Mouse (Mus musculus): ENCODE results near the gene Kcnq5. TPM values are rescaled to one million over a fixed set of nuclear protein-coding genes. Genes with fewer than 3 reads are reported as not detected.
"Not testable (repeated sequence)": the region's sequence is repeated elsewhere in the genome, so short reads cannot be mapped to it uniquely, and the experiment has no call there.

The Kcnq5 gene
- total RNA-seq, 2 experiments from 2014 or later = 0.38 TPM; not detected in 1

- no peak for ATAC-seq (replicated peaks; ENCODE audit: low FRiP score, poor library complexity, severe bottlenecking)
Observed at GRCm38 (mm10) chr1:21868484-21868883, 93.3 kb downstream of the Kcnq5 start.

GRCm38 (mm10) chr1:21856399-21856798, 105.3 kb downstream of the Kcnq5 start:
- ATAC-seq (replicated peaks; ENCODE audit: low FRiP score, poor library complexity, severe bottlenecking) = no peak

GRCm38 (mm10) chr1:21838534-21838933, 123.2 kb downstream of the Kcnq5 start:
- no peak for ATAC-seq (replicated peaks; ENCODE audit: low FRiP score, poor library complexity, severe bottlenecking)

DNA sequence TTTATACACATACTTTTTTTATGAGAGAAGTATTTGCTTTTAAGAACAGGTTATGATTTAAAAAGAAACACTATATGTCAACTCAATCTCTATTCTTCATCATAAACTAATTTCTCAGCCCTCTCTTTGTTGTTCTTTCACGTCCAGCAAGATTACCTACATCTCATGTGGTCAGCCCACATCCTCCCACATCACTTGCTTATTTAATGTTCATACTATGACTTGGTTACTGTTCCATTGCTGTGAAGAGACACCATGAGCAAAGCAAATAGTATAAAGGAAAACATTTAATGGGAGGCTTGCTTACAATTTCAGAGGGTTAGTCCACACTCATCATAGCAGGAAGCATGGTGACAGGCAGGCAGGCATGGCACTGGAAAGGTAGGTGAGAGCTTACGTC, 124.4 kb downstream of the Kcnq5 start:
- ATAC-seq (replicated peaks; ENCODE audit: low FRiP score, poor library complexity, severe bottlenecking) = no peak

DNA sequence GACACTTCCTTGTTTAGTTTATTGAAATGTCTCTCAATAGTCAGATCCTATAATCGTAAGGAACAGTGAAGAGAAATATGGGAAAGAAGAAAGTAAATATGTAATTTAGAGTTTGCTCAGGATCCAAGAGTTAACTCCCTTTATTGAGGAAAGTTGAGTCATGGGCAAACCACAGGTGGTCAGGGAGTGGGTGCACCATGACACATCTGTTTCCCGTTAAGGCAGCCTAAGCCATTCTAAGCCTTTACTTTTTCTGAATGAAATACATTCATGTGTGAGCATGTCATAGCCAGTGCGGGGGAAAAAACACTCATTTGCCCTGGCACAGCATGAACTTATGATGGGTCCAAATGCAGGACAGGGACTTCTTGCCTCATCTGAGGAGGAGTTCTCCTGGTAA, 125.4 kb downstream of the Kcnq5 start:
- no peak for ATAC-seq (replicated peaks; ENCODE audit: low FRiP score, poor library complexity, severe bottlenecking)

DNA sequence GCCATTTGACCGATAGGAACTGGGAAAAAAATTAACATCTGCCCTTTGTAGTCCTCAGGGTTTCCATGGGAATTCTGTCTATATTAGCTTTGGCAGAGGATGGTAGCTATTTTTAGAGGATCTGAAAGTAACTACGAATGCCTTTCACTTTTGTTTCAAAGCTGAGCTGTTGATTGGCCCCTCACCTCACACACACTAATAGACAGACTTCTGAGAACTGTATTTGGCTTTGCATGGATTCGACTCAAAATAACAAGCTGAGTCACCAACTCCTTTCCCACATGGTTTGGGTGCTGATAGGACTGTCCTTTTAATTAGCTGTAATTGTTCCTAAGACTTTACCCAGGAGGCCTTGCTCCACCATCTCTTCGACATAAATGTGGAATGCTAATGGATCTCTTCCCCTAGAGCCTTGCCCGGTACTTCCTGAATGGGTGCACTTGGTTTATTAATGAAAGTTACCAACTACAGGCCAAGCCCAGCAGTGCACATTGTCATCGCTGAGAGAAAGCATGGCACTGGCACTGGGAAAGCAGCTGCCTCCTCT, 131.8 kb downstream of the Kcnq5 start:
- no peak for ATAC-seq (replicated peaks; ENCODE audit: low FRiP score, poor library complexity, severe bottlenecking)

- no peak for ATAC-seq (replicated peaks; ENCODE audit: low FRiP score, poor library complexity, severe bottlenecking)
Observed at GRCm38 (mm10) chr1:21820066-21820630, 141.6 kb downstream of the Kcnq5 start.

DNA sequence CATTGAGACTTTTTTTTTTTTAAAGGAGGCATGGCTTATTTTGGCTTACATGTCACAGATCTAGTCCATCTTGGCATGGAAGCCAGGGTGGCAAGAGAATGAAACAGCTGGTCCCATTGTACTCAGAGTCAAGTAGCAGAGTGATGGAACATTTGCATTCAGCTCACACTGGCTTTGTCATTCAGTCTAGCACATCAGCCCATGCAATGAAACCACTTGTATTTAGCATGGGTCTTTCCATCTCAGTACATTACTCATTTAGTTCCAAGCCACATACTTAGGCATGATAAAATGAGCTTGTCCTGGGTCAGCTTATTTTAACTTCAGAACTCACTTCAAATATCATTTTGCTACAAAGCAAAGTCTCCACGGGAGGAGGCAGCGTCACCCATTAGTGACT, 156.7 kb downstream of the Kcnq5 start:
- ATAC-seq (replicated peaks; ENCODE audit: low FRiP score, poor library complexity, severe bottlenecking) = no peak

- no peak for ATAC-seq (replicated peaks; ENCODE audit: low FRiP score, poor library complexity, severe bottlenecking)
Observed at GRCm38 (mm10) chr1:21804477-21804866, 157.3 kb downstream of the Kcnq5 start.

DNA sequence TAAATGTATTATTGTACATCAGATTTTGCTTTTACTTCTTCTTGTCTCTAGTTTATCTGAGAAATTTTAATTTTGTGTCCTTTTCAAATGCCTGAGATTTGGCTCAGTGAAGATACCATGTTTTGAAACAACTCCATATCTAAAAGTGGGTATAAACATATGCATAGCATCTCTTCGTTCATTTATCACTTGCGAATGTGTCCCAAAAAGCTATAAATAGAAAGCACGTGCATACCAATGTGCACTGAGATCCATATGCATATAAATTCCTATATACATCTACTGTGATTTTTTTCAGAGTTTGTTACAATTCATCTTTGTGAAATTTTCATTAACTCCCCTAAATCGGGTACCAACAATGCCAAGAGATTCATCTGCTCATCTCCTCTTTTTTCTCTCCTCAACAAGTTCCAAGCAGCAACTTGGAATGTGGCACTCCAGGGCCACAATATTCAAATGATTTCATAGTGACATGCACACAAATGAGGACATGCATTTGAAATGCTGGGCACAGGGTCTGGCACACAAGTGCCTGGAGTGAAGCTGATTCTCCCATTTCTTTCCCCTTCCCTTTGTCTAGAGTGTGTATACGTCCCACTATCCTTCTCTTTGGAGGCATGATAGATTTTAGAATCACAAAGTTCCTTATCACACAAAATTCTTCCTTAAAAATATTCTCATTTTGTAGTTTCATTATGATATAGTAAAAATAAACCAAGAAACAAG, 157.8 kb downstream of the Kcnq5 start:
- ATAC-seq (replicated peaks; ENCODE audit: low FRiP score, poor library complexity, severe bottlenecking) = no peak

DNA sequence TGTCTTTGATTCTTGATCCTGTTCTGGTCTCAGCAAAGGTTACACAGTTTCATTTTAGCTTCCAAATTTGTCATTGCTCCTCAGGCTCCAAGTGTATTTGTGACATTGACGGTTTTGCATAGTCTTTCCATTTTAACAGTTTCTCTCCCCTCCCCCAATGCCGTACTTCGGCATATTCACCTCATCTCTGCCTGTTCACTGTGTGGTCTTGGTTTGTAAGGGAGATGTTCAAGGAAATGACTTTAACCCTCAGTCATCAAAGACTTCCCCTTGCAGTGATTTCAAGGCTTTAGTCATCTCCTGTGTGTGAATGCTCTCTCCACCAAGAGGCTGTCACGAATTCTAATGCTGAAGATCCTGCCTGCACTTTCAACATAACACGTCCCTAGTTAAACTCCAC, 181.0 kb downstream of the Kcnq5 start:
- no peak for ATAC-seq (replicated peaks; ENCODE audit: low FRiP score, poor library complexity, severe bottlenecking)

DNA sequence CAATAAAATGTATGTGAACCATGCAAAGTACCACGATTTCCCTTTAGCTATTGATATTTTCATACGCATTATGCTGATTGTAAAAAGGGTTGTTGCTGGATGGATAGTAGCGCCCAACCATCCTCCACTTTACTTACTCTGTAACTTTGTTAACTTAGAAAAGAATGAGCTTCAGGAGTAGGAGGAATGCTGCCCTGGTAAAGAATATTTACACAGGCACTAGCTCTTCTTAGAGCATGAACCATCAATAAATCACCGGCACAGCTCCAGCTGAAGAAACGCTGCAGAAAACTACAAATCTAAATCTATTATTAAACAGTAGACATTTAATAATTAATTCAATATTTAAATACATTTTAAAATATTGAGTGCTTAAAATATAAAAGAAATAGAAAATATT, 184.2 kb downstream of the Kcnq5 start:
- ATAC-seq (replicated peaks; ENCODE audit: low FRiP score, poor library complexity, severe bottlenecking) = no peak

DNA sequence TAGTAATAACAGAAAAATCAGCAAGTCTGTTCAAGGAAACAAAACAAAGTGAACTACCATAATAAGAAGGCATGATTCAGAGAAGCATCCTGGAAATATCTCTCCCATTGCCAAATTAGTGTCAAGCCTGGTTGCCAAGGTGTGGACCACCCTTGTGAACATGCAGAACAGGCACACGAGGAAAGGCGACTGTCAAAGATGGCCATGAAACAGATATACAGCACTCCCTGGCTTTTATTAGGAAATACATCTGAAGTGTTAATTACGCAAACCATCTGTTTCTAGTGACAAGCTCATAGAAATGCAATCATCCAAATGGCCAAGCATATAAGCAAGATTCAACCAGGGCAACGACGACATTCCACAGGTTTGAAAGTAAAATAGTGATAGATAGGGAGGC, 187.8 kb downstream of the Kcnq5 start:
- no peak for ATAC-seq (replicated peaks; ENCODE audit: low FRiP score, poor library complexity, severe bottlenecking)

DNA sequence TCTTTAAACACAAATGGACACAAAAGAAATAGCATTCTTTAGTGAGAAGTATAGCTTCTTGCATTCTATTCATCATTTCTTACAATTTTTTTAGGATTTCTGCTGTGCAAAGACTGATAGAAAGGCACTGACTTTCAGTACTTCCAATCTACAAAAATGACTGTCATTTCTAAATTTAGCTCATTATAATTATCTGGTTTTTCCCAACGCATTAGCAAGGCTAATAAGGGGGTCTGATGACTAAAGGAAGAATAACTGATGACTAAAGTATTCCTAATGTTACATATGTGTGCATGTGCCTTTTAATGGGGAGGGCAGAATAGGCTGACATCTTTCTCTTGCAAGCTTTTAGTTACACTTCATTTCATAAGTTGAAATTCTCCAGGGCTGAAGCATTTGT, 191.2 kb downstream of the Kcnq5 start:
- ATAC-seq (replicated peaks; ENCODE audit: low FRiP score, poor library complexity, severe bottlenecking) = no peak

DNA sequence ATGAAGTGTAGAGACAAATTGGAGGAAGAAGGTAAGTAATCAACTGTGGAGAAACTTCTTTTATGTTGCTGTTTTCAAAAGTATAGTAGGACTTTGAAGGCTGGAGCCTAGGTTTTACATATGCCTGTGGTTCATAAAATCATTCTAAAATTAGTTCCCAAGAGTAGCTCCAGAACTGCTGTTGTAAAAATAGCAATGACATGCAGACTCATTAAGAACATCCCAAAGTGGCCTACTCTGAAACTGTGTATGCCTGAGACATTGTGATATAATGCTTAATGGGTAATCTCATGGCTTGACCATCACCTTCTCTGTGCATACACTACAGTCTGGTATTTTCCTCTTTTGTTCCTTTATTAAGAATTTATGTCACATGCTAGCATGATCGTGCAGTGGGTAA, 212.4 kb downstream of the Kcnq5 start:
- ATAC-seq (replicated peaks; ENCODE audit: low FRiP score, poor library complexity, severe bottlenecking) = no peak

DNA sequence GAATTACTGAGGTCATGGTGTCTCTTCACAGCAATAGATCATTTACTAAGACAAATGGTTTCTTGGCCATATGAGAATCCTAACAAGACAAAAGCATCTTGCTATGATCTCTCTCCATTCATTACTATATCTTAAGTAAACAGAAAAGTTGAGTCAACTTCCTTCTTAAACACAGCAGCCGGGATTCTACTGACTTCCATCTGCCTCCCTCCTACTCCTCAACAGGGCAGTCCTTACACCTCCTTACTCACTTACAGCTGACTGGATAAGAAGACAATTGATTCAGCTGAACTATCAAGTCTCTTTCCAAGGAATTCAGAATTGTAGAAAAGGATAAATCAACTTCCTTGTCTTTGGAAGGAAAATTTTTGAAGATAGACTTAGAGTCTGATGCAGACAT, 232.6 kb downstream of the Kcnq5 start:
- ATAC-seq (replicated peaks; ENCODE audit: low FRiP score, poor library complexity, severe bottlenecking) = no peak

- not testable (repeated sequence) for ATAC-seq (replicated peaks; ENCODE audit: low FRiP score, poor library complexity, severe bottlenecking)
Observed at GRCm38 (mm10) chr1:21723231-21723630, 238.5 kb downstream of the Kcnq5 start.

DNA sequence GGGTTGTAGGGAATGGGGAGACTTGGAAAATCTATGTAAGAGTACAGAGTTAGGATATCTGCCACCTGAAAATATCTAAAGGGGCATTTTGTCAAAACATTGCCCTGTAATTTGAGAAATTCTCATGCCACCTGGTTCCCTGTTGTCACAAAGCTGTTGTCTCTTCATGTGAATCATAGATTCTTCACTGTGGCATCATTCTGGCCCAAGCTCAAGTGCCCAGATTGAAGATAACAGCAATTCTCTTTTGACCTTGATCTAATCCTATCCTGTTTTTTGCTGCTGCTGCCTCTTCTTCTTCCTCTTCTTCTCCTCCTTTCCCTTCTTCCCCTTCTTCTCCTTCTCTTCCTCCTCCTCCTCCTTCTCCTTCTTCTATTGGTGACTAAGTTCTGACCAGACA, 240.5 kb downstream of the Kcnq5 start:
- no peak for ATAC-seq (replicated peaks; ENCODE audit: low FRiP score, poor library complexity, severe bottlenecking)

DNA sequence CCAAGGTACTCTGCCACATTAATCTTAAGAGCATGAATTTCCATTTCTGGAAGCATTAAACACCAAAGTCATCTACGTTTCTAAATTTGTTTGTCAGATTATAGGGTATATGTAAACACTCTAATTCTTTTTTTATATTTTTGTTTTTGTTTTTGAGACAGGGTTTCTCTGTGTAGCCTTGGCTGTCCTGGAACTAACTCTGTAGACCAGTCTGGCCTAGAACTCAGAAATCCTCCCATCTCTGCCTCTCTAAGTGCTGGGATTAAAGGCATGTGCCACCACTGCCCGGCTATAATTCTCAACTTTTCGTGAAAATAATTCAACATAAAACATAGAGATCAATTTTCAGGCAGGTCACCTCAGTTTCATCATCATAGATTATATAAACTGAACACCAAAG, 246.9 kb downstream of the Kcnq5 start:
- ATAC-seq (replicated peaks; ENCODE audit: low FRiP score, poor library complexity, severe bottlenecking) = no peak

- ATAC-seq (replicated peaks; ENCODE audit: low FRiP score, poor library complexity, severe bottlenecking) = no peak
Observed at GRCm38 (mm10) chr1:21712711-21713110, 249.0 kb downstream of the Kcnq5 start.

DNA sequence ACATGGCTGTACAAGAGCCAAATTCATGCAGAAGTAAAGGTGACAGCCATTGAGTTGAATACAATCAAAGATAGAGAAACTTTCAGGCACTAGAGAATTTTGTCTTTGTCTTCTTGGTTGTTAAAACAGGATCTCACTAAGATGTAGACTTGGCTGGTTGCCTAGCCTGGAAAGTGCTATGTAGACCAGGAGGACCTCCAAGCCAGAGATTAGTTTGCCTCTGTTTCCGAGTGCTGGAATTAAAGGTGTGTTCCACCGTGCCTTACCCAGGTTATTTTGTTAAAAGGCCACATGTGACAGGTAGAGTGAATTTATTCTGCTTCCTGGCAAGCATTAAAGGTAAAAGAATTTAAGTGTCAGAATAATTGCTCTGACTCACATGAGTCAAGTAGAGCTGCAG, 271.3 kb downstream of the Kcnq5 start:
- no peak for ATAC-seq (replicated peaks; ENCODE audit: low FRiP score, poor library complexity, severe bottlenecking)

DNA sequence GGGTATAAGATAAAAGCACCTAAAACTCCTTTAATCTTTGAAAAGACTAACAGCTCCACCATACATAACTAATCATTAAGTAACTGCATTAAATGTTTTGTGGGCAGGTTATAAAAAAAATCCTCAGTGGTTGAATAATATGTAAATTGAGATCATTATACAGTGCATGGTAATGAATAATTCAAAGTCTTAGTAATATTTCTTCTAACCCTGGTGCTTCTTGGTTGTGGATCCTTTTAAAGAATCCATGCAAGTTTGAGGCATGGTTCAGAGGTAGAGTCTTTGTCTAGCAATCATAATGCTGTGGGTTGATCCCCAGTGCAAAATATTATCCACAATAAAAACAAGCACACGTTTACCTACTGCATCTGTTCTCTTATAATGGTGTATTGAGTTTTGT, 272.8 kb downstream of the Kcnq5 start:
- ATAC-seq (replicated peaks; ENCODE audit: low FRiP score, poor library complexity, severe bottlenecking) = no peak

Measured in erythroblast, adult 5-6 weeks (primary cell).